Mouse (Mus musculus) CH12.LX (cell line): ENCODE measurements around the gene Fus.

ENCODE experiments used
- CHD1 ChIP-seq: IDR thresholded peaks from 2 replicates; pipeline ENCODE4 v1.6.1; 2012; ENCODE audit warnings: low read depth, low read length, improper control_type of control experiment, inconsistent platforms
- CHD2 ChIP-seq: IDR thresholded peaks from 2 replicates; pipeline ENCODE4 v1.6.1; 2011; ENCODE audit warnings: low read length, improper control_type of control experiment
- CTCF ChIP-seq, 2 experiments: IDR thresholded peaks in 1 of 2; conservative IDR thresholded peaks in 1 of 2; 2 replicates each; pipeline ENCODE4 v1.5.1; 2011 to 2012; ENCODE audit warnings: low read depth in 2 of 2, low read length in 2 of 2, improper control_type of control experiment in 1 of 2, inconsistent platforms in 1 of 2, mild to moderate bottlenecking in 1 of 2, moderate library complexity in 1 of 2
- E2F4 ChIP-seq: IDR thresholded peaks from 2 replicates; pipeline ENCODE4 v1.6.1; 2011; ENCODE audit warnings: low read depth, low read length, improper control_type of control experiment; ENCODE audit not compliant: insufficient replicate concordance
- EP300 ChIP-seq: IDR thresholded peaks from 2 replicates; pipeline ENCODE4 v1.6.1; 2011; ENCODE audit warnings: low read length, improper control_type of control experiment
- ETS1 ChIP-seq: conservative IDR thresholded peaks from 2 replicates; pipeline ENCODE4 v1.6.1; 2012; ENCODE audit warnings: low read depth, mild to moderate bottlenecking, inconsistent platforms, low read length, improper control_type of control experiment, moderate library complexity
- HCFC1 ChIP-seq: IDR thresholded peaks from 2 replicates; pipeline ENCODE4 v1.6.1; 2012; ENCODE audit warnings: low read depth, mild to moderate bottlenecking, inconsistent platforms, low read length, improper control_type of control experiment
- MYC ChIP-seq: IDR thresholded peaks from 2 replicates; pipeline ENCODE4 v1.6.1; 2011; ENCODE audit warnings: low read depth, mild to moderate bottlenecking, improper control_type of control experiment, low read length
- POLR2A ChIP-seq: IDR thresholded peaks from 2 replicates; pipeline ENCODE4 v1.6.1; 2011; ENCODE audit warnings: low read depth, mild to moderate bottlenecking, improper control_type of control experiment, low read length
- RAD21 ChIP-seq: IDR thresholded peaks from 2 replicates; pipeline ENCODE4 v1.6.1; 2011; ENCODE audit warnings: low read depth, mild to moderate bottlenecking, low read length, improper control_type of control experiment, moderate library complexity
- SIN3A ChIP-seq: IDR thresholded peaks from 2 replicates; pipeline ENCODE4 v1.6.1; 2012; ENCODE audit warnings: low read length, improper control_type of control experiment, inconsistent platforms
- ZC3H11A ChIP-seq: IDR thresholded peaks from 2 replicates; pipeline ENCODE4 v1.6.1; 2012; ENCODE audit warnings: low read depth, mild to moderate bottlenecking, inconsistent platforms, low read length, improper control_type of control experiment
- ZMIZ1 ChIP-seq: IDR thresholded peaks from 2 replicates; pipeline ENCODE4 v1.6.1; 2012; ENCODE audit warnings: low read depth, mild to moderate bottlenecking, inconsistent platforms, low read length, improper control_type of control experiment

GRCm38 (mm10) chr7:127993341-127993977 is 26.2 kb downstream of the Fus start, which contains the start of gene Pycard:
- no peak for TF ChIP-seq CTCF (conservative IDR thresholded peaks at IDR 0.05 in 1 of 2, IDR thresholded peaks at IDR 0.05 in 1 of 2; ENCODE audit: low read depth in 2 of 2, low read length in 2 of 2)
- no peak for TF ChIP-seq MYC
- no peak for TF ChIP-seq ZC3H11A
- peak; percentile 40; the same call in 1 of the 2 replicates for TF ChIP-seq CHD2
- peak; percentile 64 for TF ChIP-seq HCFC1
- TF ChIP-seq E2F4: no peak
- no peak for TF ChIP-seq EP300
- TF ChIP-seq SIN3A: peak; percentile 74; the same call in 1 of the 2 replicates
- TF ChIP-seq POLR2A: peak; percentile 59
- no peak for TF ChIP-seq RAD21
- no peak; the same call in 1 of the 2 replicates for TF ChIP-seq ZMIZ1
- no peak for TF ChIP-seq CHD1
- TF ChIP-seq ETS1: 0 out of 2 replicates have a peak, but pooled peaks have one; percentile 32
